Mouse (Mus musculus) embryonic facial prominence, embryonic 11.5 days (tissue): ENCODE results near the gene Tmc6. TPM values are rescaled to one million over a fixed set of nuclear protein-coding genes. Genes with fewer than 3 reads are reported as not detected.

Experiments
- ATAC-seq: fragments of 200-750 bp; cut with Nextera tagmentation; replicated peaks from 2 replicates; pipeline ENCODE4 v1.8.0; 2017; ENCODE audit warnings: low read depth; ENCODE audit not compliant: insufficient number of reproducible peaks, low FRiP score, low TSS enrichment
- DNase-seq: peaks from one replicate; pipeline ENCODE4 v3.0.0-alpha.2; 2015; ENCODE audit warnings: low spot score
- H3K27ac ChIP-seq: fragments of 300-500 bp; sonication (generic); replicated peaks from 2 replicates; pipeline ENCODE4 v1.5.1; 2014; ENCODE audit warnings: mild to moderate bottlenecking, low read depth, low read length, control low read depth
- H3K27me3 ChIP-seq: fragments of 300-500 bp; sonication (generic); 2 replicates; pipeline ENCODE4 v1.6.1; 2014; ENCODE audit warnings: mild to moderate bottlenecking, low read length, moderate library complexity, mixed read lengths; ENCODE audit not compliant: control insufficient read depth, insufficient read depth
- H3K36me3 ChIP-seq: fragments of 300-500 bp; sonication (generic); replicated peaks from 2 replicates; pipeline ENCODE4 v1.6.1; 2014; ENCODE audit warnings: low read depth, mild to moderate bottlenecking, low read length, moderate library complexity, mixed read lengths; ENCODE audit not compliant: control insufficient read depth, insufficient read depth
- H3K4me1 ChIP-seq: fragments of 300-500 bp; sonication (generic); 2 replicates; pipeline ENCODE4 v1.6.1; 2014; ENCODE audit warnings: low read length, mixed read lengths; ENCODE audit not compliant: control insufficient read depth, insufficient read depth
- H3K4me2 ChIP-seq: fragments of 300-500 bp; sonication (generic); 2 replicates; pipeline ENCODE4 v1.6.1; 2014; ENCODE audit warnings: low read depth, mild to moderate bottlenecking, control low read depth, low read length, moderate library complexity
- H3K4me3 ChIP-seq: fragments of 300-500 bp; sonication (generic); 2 replicates; pipeline ENCODE4 v1.5.1; 2014; ENCODE audit warnings: low read depth, low read length, control low read depth
- H3K9ac ChIP-seq: fragments of 300-500 bp; sonication (generic); replicated peaks from 2 replicates; pipeline ENCODE4 v1.6.1; 2014; ENCODE audit warnings: mild to moderate bottlenecking, control low read depth, low read length
- H3K9me3 ChIP-seq: fragments of 300-500 bp; sonication (generic); replicated peaks from 2 replicates; pipeline ENCODE4 v1.6.1; 2016; ENCODE audit warnings: mild to moderate bottlenecking, low read length, inconsistent platforms, mixed read lengths; ENCODE audit not compliant: control insufficient read depth
- WGBS: fragments of 180-500 bp; shearing (Covaris S2); extraction: QIAGEN DNeasy Blood & Tissue Kit; methylation state at CpG from one replicate; pipeline ENCODE4 v1.1.7; 2014; 5-methylcytosine and 5-hydroxymethylcytosine counted together
- polyA plus RNA-seq: library from polyadenylated mRNA; unstranded; fragments of >200 nt; fragmentation: Nextera tagmentation; extraction: Ambion mirVana; gene quantifications from 2 replicates; pipeline ENCODE4 v1.2.1, GENCODE M21; 2014

The Tmc6 gene
- polyA plus RNA-seq, 1 experiment from 2014 or later: 9.9 TPM

DNA sequence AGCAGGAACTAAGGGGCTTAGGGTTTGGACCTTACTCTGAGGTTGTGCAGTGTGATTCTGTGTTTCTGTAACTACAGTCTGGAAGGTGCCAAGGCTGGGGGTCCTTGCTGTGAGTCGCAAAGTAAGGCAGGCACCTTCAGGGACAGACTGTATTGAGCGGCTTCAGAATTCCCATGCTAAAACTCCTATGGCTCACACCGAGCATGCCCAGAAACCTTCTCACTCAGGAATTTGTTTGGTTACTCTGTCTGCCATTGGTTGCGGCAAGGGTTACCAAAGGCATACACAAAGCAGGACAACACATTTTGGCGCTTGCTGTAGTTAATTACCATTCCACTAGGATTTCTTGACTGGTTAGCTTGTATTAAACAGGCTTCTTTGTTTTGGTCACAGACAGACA, 44.2 kb upstream of the Tmc6 start:
- Histone ChIP-seq H3K4me3 (peak overlapping the region; percentile 67), H3K27me3 (no peaks in the 10 kb centered on the region), H3K9ac (peak overlapping the region; percentile 81), H3K9me3 (no peaks in the 10 kb centered on the region), H3K4me2 (peak overlapping the region; percentile 62), H3K36me3 (no peaks in the 10 kb centered on the region; the same call in 1 of the 2 replicates), H3K27ac (peak overlapping the region; percentile 89), H3K4me1 (peaks cover 3% of the 10 kb centered on the region)
- ATAC-seq: no peak; the same call in 1 of the 2 replicates
- 4% methylated on average over 5 of the region's 5 CpGs for WGBS
- peak; percentile 63 for DNase-seq

DNA sequence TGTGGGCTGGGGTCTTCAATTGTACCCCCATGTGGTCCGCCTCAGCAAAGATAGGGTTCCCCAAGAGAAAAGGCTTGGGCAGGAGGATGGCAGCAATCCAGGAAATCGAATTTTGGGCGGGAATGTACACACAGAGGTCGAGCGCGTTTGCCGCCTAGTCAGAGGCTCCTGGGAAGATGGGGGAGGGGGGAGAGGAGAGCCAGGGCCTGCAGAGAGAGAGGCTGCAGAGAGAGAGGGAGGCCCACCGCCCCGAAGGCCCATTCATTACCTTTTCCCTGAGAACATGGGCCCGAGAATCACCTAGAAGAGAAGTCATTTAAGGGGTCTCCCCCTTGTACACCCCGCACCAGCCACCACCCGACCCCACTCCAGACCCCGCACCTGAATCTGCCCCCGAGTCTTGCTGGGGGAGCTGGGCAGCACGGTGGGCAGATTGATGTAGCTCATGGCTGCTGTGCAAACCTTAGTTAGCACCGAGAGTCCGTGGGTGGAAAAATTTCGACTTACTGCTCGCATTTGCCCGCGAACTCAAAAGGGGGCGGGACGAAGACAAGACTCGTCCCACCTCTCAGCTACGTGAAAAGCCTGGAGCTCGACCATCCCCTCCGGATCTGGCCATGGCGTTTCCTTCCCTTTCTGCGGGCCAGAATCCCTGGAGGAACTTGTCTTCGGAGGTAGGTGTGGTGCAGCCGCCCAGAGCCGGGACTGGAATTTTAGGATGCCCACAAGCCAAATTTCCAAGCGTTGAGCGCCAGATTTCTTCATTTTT, 43.5 kb upstream of the Tmc6 start, which contains the start of the genes Afmid and Tk1:
Afmid (plus strand) TSS at position 592 of the 769 bp plus-strand sequence.
Tk1 (minus strand) TSS at position 760 of the 769 bp plus-strand sequence.
- Histone ChIP-seq H3K4me1 (peaks cover 3% of the 10 kb centered on the region), H3K9ac (peak within 1 kb of the TSS; percentile 81), H3K9me3 (no peaks in the 10 kb centered on the region), H3K27ac (peak within 1 kb of the TSS; percentile 89), H3K36me3 (no peaks in the 10 kb centered on the region; the same call in 1 of the 2 replicates), H3K4me2 (peak within 1 kb of the TSS; percentile 62), H3K4me3 (peak within 1 kb of the TSS; percentile 67), H3K27me3 (no peaks in the 10 kb centered on the region)
- DNase-seq (peak; percentile 94), ATAC-seq (peak; percentile 45)
- WGBS: 0% methylated on average over 34 of the region's 34 CpGs

DNA sequence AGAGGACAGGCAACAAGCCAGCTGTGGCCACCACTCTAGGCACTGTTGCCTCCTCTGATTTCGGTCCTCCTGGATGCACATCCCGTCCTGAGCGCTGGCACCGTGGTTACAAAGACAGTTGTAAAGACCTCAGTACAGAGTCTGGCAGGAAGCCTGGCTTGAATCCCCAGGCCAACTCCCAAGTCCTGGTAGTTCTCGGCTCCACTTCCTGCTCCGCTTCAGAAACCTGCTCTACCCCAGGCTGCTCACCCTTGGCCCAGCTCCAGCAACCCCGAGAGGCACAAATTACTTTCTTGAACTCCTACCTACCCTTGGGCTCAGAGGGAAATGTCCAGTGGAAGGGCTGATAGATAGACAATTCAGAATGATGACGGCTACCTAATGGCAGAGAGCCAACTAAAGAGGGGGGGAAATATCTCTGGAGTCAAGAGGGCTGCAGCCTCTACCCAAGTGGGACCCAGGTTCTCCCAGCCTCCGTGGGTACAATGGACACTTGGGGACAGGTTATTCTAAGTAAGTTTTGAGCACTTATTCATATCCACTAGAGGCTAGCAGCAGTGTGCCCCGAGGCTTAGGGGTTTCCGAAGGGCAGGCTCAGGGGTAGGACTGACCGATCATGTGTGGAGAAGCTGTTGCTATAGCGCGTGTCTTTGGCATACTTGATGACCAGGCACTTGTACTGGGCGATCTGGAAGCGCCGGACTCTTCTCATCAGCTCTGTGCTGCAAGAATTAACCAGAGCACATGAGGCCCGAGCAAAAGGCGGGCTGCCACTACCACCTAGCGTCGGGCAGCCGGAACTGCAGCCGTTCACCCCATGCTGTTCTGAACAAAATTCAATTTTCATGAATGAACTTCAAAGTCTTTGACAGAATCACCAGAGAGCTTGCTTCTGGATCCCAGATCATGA, 42.3 kb upstream of the Tmc6 start:
- Histone ChIP-seq H3K27ac (no peak overlapping the region; the same call in 1 of the 2 replicates), H3K9ac (peak overlapping the region; percentile 81), H3K27me3 (no peaks in the 10 kb centered on the region), H3K4me1 (peaks cover 3% of the 10 kb centered on the region), H3K9me3 (no peaks in the 10 kb centered on the region), H3K4me3 (peak overlapping the region; percentile 67), H3K36me3 (no peaks in the 10 kb centered on the region; the same call in 1 of the 2 replicates), H3K4me2 (peak overlapping the region; percentile 62)
- ATAC-seq (peak; percentile 47; the same call in 1 of the 2 replicates), DNase-seq (peak; percentile 90)
- 28% methylated on average over 23 of the region's 23 CpGs for WGBS

DNA sequence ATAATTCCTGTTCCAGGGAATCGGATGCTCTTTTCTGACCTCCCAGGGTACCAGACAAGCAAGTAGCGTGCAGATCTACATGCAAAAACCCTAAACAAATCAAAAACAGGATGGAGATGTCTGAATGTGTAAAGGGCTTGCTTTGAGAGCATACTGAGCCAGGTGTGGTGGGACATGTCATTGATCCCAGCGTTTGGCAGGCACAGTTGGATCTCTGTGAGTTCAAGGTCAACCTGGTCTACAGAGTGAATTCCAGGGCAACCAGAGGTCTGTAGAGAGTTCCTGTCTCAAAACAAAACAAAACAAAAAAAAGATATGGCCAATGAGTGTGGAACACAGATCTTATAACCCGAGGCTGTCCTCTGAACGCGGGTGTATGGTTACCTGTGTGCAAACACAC, 41.4 kb upstream of the Tmc6 start:
- DNase-seq (no peak), ATAC-seq (no peak)
- no peaks in the 10 kb centered on the region for H3K9me3 ChIP-seq
- H3K4me2 ChIP-seq: no peak overlapping the region
- no peak overlapping the region for H3K4me3 ChIP-seq
- H3K27ac ChIP-seq: no peak overlapping the region
- 88% methylated on average over 6 of the region's 6 CpGs for WGBS
- H3K27me3 ChIP-seq: no peaks in the 10 kb centered on the region
- no peaks in the 10 kb centered on the region; the same call in 1 of the 2 replicates for H3K36me3 ChIP-seq
- H3K4me1 ChIP-seq: peaks cover 3% of the 10 kb centered on the region
- H3K9ac ChIP-seq: no peak overlapping the region

DNA sequence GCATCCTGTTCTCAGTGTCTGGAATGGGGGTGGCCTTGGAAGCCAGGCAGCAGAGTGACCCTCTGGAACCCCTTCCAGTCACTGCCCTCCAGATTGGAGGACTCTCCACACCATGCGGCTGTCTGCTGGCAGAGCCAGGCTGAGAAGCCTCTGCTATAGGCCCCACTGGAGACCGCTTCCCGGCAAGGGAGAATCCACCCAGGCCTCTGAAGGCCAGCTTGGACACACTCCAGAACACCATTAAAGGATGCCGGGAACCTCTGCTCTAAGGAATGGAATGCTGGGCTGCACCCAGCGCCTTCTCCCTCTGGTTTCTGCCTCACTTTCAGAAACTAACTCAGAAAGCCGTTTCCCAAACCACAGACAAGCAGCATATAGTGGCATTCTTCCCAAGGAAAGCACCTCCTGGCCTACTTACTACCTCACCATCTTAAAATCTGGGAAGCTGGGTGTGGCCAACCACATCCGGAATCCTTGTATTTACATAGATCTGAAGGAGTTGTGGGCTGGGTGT, 40.8 kb upstream of the Tmc6 start:
- Histone ChIP-seq H3K4me3 (no peak overlapping the region), H3K36me3 (no peaks in the 10 kb centered on the region; the same call in 1 of the 2 replicates), H3K27me3 (no peaks in the 10 kb centered on the region), H3K4me2 (no peak overlapping the region), H3K4me1 (peaks cover 3% of the 10 kb centered on the region), H3K9ac (no peak overlapping the region), H3K27ac (no peak overlapping the region), H3K9me3 (no peaks in the 10 kb centered on the region)
- no peak for ATAC-seq
- WGBS: 95% methylated on average over 7 of the region's 7 CpGs
- no peak for DNase-seq

DNA sequence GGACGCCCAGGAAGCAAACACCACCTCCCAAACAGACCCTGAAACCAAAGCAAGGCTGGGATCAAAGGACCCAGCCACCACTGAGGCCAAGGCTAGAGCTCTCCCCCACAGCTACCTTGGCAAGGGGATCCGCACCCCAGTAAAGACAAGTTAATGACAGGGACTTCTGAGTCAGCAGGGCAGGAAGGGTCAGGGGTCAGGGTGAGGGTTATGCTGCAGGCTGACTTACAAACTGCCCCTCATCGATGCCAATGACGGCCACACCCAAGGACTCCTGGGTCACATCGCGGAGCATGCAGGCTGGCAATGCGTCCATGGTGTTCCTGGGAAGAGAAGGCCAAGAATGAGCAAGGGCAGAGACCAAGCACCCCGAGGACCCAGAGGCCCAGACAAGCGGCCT, 39.9 kb upstream of the Tmc6 start:
- ATAC-seq (no peak), DNase-seq (no peak)
- Histone ChIP-seq H3K9me3 (no peaks in the 10 kb centered on the region), H3K4me2 (no peak overlapping the region), H3K27ac (no peak overlapping the region), H3K27me3 (no peaks in the 10 kb centered on the region), H3K9ac (no peak overlapping the region), H3K4me1 (peaks cover 3% of the 10 kb centered on the region), H3K36me3 (no peaks in the 10 kb centered on the region; the same call in 1 of the 2 replicates), H3K4me3 (no peak overlapping the region)
- WGBS: 83% methylated on average over 9 of the region's 9 CpGs

DNA sequence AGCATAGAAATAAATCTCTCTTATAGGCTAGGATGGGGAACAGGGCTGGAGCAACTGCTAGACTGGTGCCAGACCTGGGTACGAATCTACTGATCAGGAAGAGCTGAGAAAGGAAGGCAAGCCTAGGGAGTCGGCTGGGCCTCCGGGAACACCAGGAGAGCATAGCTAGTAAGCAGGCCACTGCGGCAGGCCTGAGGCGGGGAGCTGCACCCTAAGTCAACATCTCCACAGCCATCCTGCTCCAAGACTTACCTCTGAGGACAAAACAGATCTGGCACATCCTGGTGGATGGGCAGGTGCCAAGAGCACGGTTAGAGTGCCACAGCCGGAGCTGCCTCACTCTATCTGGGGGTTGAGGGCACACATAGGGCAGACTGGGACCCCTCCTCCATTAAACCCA, 38.2 kb upstream of the Tmc6 start:
- no peak for DNase-seq
- no peak overlapping the region for H3K4me2 ChIP-seq
- H3K9ac ChIP-seq: no peak overlapping the region
- WGBS: 95% methylated on average over 7 of the region's 7 CpGs
- H3K4me3 ChIP-seq: no peak overlapping the region
- no peak overlapping the region for H3K27ac ChIP-seq
- H3K9me3 ChIP-seq: no peaks in the 10 kb centered on the region
- H3K36me3 ChIP-seq: no peaks in the 10 kb centered on the region; the same call in 1 of the 2 replicates
- ATAC-seq: no peak
- H3K4me1 ChIP-seq: no peaks in the 10 kb centered on the region; the same call in 1 of the 2 replicates
- no peaks in the 10 kb centered on the region for H3K27me3 ChIP-seq
